Mouse (Mus musculus): Measurements from ENCODE around the gene Gm42906. TPM values are rescaled to one million over a fixed set of nuclear protein-coding genes. Genes with fewer than 3 reads are reported as not detected.

Gm42906 gene
- 1 to 10 TPM in 1 of 2 experiments, not detected in 1; 1.6 TPM for total RNA-seq (2021)

DNA sequence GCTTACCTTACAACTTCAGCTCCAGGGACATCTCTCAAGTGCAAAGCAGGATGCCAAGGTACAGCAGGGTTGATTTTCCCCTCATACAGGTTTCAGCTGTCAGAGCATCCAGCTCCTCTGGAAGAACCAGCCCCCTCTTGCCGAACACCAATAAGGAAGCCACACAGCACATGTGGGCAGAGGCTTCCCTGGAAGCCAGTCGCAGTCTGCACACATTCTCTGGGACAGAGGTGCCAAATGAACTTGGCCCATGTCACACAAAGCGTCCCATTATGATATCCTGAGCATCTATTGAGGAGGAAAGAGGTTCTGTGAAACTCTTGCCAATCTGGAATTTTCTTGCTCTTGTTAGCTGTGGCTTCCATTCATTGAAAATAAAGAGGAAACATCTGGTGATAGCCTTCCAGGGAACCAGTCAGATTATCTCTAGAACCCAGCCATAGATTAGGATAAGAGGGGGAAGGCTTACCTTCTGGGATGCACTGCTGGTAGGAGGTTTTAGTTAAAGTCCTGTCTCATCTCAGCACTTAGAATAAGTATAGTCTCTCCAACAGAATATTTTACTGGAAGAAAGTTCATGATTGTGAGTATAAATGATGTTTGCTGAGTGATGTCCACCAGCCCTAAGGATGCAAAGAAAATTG lies at the start of gene Gm42906:
Gene Gm42906, minus strand, starts transcription at position 51 of the 644 bp plus-strand sequence.
- intact Hi-C loops (cut with DNase I), result no loop called here
- no peak for DNase-seq

- intact Hi-C loops (cut with DNase I), result no loop called here
Measured at GRCm38 (mm10) chr5:151445695-151446094, 17.7 kb upstream of the Gm42906 start.

DNA sequence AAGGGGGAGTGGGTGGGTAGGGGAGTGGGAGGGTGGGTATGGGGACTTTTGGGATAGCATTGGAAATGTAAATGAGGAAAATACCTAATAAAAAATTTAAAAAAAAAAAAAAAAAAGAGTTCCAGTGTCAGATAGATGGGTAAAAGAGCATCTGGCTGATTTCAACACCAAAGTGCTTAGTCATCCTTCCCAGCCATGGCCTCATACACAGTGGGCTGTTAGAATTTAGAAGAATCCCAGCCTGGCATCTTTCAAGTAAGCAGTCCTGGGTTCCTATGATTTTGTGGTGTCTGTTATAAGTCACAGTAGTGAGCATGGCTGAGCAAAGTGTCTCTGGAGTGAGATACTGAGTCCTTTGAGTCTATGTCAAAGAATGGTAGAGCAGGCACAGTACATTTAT lies 7.1 kb upstream of the Gm42906 start:
- intact Hi-C loops (cut with DNase I), result no loop called here
- no peak for DNase-seq

More at GRCm38 (mm10) chr5:151445695-151446094, 17.7 kb upstream of the Gm42906 start:
- no peak for DNase-seq

GRCm38 (mm10) chr5:151426466-151426865 lies 1.5 kb downstream of the Gm42906 start:
- intact Hi-C loops (cut with DNase I), result no loop called here

DNA sequence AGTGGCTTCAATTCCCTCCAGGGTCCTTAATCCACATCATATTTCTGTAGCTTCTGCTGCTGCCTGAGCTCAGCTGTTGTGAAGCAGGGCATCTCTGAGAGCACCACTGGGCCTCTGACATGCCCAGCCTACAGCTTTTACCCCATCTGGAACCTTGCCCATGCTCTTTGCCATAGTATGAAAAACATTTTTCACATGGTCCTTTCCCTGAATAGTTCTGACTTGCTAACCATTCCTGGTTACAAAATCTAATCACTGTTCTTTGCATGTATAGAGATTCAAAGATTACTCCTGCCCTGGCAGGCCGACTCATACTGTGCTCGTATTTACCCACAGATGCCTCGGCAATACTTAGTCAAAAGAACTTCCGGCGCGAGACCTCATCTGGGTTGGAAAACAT lies 5.3 kb downstream of the Gm42906 start:
- intact Hi-C loops (cut with DNase I), result no loop called here
- DNase-seq, result no peak

More at GRCm38 (mm10) chr5:151426466-151426865, 1.5 kb downstream of the Gm42906 start:
- DNase-seq, result no peak

DNA sequence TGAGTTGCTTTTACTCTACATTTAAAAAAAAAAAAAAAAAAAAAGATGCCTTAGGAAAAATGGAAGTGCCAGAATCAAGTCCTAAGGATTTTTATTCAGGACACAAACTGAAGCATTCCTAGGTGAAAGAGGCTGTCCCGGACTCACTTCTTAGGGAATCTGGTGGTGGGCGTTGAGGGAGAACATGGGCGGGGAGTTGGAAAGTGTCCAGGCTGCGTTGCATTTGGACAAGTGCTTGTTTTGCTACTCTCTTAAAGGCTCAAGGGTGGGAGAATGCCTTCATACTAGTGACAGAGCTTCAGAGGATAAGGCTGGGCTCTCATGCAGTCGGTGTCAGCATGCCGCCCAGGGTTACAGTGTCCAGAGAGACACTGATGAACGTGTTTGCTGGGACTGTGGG lies 6.1 kb downstream of the Gm42906 start:
- peak; percentile 17 to 28 for DNase-seq
- intact Hi-C loops (cut with DNase I), result no loop called here

- intact Hi-C loops (cut with DNase I), result no loop called here
- DNase-seq, result no peak
Measured at GRCm38 (mm10) chr5:151418551-151418950, 9.4 kb downstream of the Gm42906 start.

DNA sequence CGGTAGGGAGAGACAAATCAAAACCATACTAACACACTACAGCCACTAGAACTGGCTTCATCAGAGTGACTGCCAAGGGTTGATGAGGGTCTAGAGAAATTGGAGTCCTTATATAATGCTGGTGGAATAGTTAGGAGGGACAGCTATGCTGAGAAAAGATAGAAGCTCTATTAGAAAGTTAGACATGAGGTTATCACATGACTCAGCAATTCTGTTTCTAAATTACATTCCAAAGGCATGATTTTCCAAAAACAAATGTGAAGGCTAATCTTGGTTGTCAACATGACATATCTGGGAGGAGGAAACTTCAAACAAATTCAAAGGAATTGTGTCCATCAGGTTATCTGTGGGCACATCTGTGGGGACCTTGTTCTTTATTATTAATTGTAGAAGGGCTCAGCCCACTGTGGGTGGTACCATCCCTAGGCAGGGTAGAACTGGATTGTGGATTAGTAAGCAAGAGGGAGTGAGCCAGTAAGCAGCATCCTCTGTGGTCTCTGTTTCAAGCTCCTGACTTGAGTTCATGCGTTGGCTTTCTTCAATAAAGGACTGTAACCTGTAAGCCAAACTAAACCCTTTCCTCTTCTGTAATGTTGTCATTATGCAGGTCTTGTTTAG lies 10.4 kb downstream of the Gm42906 start:
- intact Hi-C loops (cut with DNase I), result no loop called here
- DNase-seq, result no peak

GRCm38 (mm10) chr5:151416988-151417387 lies 11.0 kb downstream of the Gm42906 start:
- intact Hi-C loops (cut with DNase I), result no loop called here

GRCm38 (mm10) chr5:151413617-151414016 lies 14.3 kb downstream of the Gm42906 start:
- no peak for DNase-seq
- intact Hi-C loops (cut with DNase I), result no loop called here

More at GRCm38 (mm10) chr5:151416988-151417387, 11.0 kb downstream of the Gm42906 start:
- DNase-seq, result no peak

DNA sequence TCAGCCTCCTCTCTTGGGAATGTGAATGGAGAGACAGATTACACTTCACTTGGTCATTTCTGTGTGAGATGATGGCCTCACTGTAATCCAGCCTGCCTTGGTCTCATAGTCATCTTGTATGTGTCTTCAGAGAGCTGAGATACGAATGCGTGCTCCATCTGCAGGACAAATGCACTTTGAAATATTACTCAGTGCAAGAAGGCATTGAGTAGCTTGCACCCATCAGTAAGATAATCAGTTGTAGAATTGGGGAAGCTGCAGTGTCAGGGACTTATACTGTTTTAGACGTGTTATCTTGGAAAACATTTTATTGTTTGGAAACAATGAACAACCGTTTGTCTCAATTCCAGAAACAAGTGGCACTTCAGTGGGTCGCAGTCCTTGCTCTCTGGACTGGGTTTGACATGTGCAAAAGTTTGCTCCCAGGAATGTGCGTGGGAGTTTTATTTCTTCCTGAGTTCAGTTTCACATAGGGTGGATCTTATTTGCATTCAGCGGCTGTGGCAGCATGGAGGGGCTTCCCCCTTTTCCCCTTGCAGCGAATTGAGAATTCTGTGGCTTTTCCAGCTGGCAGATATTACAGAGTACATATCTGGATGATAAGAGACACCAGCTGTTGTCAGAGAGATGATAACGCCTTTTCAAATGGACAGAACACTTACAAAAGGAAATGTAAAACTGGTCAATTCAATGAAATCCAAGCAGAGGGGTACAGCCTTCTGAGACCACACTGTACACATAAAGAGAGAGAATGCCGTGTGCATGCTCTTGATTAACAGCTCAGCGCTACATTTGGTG lies 15.1 kb downstream of the Gm42906 start:
- DNase-seq, result peak; percentile 19 to 24
- intact Hi-C loops (cut with DNase I), result no loop called here

- no peak for DNase-seq
- intact Hi-C loops (cut with DNase I), result no loop called here
Measured at GRCm38 (mm10) chr5:151410006-151410405, 18.0 kb downstream of the Gm42906 start.

DNA sequence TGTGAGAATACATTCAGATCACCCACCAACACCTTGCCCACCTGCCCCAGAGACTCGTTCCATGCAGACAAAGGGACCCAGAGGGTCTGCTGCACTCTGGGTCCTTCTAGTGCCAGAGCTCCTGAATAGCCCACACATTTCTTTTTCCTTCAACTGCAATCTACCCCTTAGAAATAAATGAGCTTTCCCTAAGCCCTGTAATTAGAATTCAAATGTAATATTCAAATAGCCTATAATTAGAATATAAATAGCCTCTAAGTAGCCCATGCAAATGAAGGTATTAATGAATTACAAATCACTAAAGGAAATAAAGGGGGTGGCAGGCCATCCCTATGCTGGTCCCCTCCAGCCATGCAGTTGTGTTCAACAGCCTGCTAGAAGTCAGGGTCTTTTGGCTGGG lies 18.7 kb downstream of the Gm42906 start:
- intact Hi-C loops (cut with DNase I), result no loop called here

GRCm38 (mm10) chr5:151408124-151408900 lies 19.7 kb downstream of the Gm42906 start:
- intact Hi-C loops (cut with DNase I), result no loop called here
- no peak for DNase-seq

More for the DNA sequence above, 18.7 kb downstream of the Gm42906 start:
- DNase-seq, result no peak

- intact Hi-C loops (cut with DNase I), result no loop called here
- no peak for DNase-seq
Measured at GRCm38 (mm10) chr5:151407493-151407892, 20.5 kb downstream of the Gm42906 start.

- no peak for DNase-seq
- intact Hi-C loops (cut with DNase I), result no loop called here
Measured at GRCm38 (mm10) chr5:151406276-151406675, 21.7 kb downstream of the Gm42906 start.

- intact Hi-C loops (cut with DNase I), result no loop called here
- no peak for DNase-seq
Measured at GRCm38 (mm10) chr5:151405314-151405903, 22.6 kb downstream of the Gm42906 start.

DNA sequence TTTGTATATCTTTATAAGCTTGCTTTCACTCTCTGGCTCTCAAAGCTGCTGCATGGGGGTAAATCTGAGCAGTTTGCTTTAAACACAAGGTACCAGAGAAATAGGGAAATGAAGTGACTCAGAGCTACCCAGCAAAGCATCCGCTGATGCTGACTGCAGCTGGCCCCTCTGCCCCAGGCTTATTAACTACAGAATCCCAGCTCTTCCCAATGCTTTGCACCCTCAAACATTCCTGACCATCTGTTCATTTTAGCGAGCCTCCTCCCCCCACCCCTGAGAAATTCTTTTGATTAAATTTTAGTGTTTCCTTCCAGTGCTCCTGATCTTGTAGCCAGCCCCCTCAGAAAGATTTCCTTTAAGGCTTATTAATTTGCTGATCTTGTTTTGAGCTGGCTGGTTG lies 24.4 kb downstream of the Gm42906 start:
- intact Hi-C loops (cut with DNase I), result no loop called here
- DNase-seq, result no peak

DNA sequence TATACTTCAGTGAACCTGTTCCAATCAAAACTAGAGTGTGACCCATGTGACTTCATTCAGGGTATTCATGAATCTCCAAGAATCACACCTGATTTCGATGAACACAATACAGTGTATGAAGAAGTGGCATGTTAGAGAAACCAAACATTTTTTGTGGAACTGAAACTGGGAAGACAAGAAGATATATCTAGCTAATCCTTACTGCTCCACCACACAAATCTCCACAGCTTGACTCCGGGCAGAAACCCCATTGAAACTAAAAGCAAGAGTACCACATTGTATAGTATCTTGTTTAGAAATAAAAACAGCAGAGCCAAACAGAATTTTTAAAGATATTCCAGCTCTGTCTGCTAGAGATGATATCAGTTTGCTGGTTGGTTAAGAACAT lies 27.4 kb downstream of the Gm42906 start:
- intact Hi-C loops (cut with DNase I), result no loop called here
- no peak for DNase-seq

DNA sequence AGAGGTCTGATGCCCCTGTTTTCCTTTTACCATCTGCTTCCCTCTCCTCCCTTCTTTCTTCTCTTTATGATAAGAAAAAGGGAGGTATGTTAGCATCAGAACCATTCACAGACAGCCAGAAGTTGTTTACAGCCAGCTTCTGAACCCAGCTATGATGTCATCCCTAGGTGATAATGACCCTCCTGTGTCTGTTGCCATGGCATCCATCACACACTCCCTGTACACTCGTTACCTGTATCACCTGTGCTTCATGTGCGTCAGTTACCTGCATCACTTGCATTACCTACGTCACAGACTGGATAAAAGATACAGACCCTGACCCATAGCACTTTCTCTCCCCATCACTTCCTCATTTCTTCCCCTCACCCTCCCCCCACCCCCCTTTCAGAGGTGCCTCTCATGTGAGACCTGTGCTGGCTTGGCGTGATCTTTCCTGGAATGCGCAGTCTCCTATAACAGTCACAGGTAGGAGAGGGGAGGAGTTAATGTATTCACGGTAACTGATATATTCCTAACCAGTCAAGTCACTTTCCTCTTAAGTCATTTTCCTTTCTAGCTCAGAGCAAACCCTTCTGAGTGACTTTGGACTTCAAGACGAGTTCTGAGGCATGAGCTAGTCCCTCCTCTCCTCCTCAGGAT lies 27.9 kb downstream of the Gm42906 start:
- intact Hi-C loops (cut with DNase I), result no loop called here
- no peak for DNase-seq

Measured in heart, postnatal 10 days (tissue).